Mouse (Mus musculus) bone marrow, adult 2 months (tissue): ENCODE data around the gene Lect2. TPM values are rescaled to one million over a fixed set of nuclear protein-coding genes. Genes with fewer than 3 reads are reported as not detected.

Experiments used
- H3K27ac ChIP-seq: fragments of 200-500 bp; 2 replicates; pipeline ENCODE4 v1.5.1; 2012; ENCODE audit warnings: low read depth, mild to moderate bottlenecking, control low read depth, inconsistent platforms, low read length; ENCODE audit not compliant: control insufficient read depth, poor library complexity, insufficient read depth
- H3K4me1 ChIP-seq: fragments of 200-500 bp; 2 replicates; pipeline ENCODE4 v1.6.1; 2011; ENCODE audit warnings: low read length; ENCODE audit not compliant: control insufficient read depth, insufficient read depth
- H3K4me3 ChIP-seq: fragments of 200-500 bp; replicated peaks from 2 replicates; pipeline ENCODE3; 2011; ENCODE audit warnings: mild to moderate bottlenecking, low read depth, low read length, control low read depth; ENCODE audit not compliant: control insufficient read depth
- CTCF ChIP-seq: fragments of 200-500 bp; IDR thresholded peaks from 2 replicates; pipeline ENCODE4 v1.5.1; 2011; ENCODE audit warnings: low read length, control low read depth; ENCODE audit not compliant: control insufficient read depth, insufficient read depth
- POLR2A ChIP-seq: fragments of 200-500 bp; IDR thresholded peaks from 2 replicates; pipeline ENCODE4 v1.6.1; 2011; ENCODE audit warnings: low read depth, mild to moderate bottlenecking, control low read depth, low read length, borderline replicate concordance; ENCODE audit not compliant: control insufficient read depth
- WGBS: fragments of 180-500 bp; shearing (Covaris S2); methylation state at CpG from one replicate; pipeline ENCODE4 v1.1.7; 2018; 5-methylcytosine and 5-hydroxymethylcytosine counted together
- polyA plus RNA-seq: library from polyadenylated mRNA; stranded (reverse); fragments of >200 nt; gene quantifications from 2 replicates; pipeline ENCODE4 v1.2.4, GENCODE M21; 2011; ENCODE audit warnings: low replicate concordance; ENCODE audit not compliant: missing spikeins, insufficient read depth, insufficient read length

Gene Lect2
- polyA plus RNA-seq, 1 experiment, result not detected

DNA sequence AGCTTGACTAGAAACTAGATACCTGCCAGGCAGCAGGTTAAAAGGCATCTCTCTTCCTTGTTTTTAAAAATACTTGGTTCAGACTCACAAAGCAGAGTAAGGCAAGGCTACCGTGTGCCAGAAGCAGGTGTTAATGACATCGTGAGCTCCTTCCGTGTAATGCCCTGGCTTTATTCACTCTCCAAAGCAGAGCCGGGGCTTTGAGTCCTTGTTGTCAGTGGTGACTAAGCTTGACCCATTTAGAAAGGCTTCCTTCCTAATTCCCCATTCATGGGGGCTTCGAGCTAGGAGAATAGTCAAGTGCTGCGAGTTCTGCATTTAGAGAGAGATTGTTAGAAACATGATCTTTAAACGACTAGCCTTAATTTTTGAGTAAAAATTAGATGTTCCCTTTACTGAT, 31.5 kb downstream of the Lect2 start:
- no peak for TF ChIP-seq CTCF
- TF ChIP-seq POLR2A, result no peak
- 47% methylated on average over 7 of the region's 7 CpGs for WGBS

DNA sequence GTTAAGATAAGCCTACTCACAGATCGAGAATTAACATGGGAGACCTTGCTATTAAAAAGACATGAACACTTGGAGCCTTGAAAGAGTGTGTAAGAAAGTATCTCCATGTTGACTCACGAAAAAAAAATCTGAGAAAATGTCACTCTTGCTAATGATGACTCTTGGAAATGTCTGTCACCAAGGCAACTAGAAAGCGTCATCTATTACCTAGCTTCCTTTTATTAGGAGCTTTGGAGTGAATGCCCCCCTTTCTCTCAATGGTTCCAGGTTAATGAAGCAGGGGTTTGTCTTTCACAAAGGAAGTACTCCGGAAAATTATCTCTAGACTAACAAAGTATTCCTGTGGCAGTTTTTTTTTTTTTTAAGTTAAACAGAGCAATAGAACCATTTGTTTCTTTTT, 32.0 kb downstream of the Lect2 start:
- no peak overlapping the region for H3K4me3 ChIP-seq
- H3K4me1 ChIP-seq, result no peaks in the 10 kb centered on the region
- WGBS, result 74% methylated on average over 4 of the region's 4 CpGs
- no peak overlapping the region for H3K27ac ChIP-seq
- TF ChIP-seq CTCF (no peak), POLR2A (no peak)

More for the DNA sequence above, 31.5 kb downstream of the Lect2 start:
- H3K4me3 ChIP-seq, result no peak overlapping the region
- no peaks in the 10 kb centered on the region for H3K4me1 ChIP-seq
- no peak overlapping the region for H3K27ac ChIP-seq

DNA sequence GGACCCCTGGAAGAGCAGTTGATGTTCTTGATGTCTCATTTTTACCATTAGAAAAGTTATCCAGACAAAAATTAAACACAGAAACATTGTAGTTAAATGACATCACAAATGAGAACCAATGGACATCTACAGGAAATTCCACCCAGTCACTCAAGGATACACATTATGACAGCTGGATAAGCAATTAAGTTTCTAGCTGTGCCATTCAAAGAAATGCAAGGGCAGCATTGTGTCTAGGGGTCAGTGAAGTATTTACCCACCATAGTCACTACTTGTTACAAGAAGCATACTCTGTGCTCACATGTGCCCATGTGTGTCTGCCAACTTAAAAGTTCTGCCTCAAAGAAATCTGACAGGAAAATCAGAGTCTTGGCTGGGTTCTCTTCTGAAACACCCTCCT, 34.7 kb downstream of the Lect2 start:
- TF ChIP-seq POLR2A, result no peak
- TF ChIP-seq CTCF, result no peak
- Histone ChIP-seq H3K4me3 (no peak overlapping the region), H3K27ac (no peak overlapping the region), H3K4me1 (no peaks in the 10 kb centered on the region)

DNA sequence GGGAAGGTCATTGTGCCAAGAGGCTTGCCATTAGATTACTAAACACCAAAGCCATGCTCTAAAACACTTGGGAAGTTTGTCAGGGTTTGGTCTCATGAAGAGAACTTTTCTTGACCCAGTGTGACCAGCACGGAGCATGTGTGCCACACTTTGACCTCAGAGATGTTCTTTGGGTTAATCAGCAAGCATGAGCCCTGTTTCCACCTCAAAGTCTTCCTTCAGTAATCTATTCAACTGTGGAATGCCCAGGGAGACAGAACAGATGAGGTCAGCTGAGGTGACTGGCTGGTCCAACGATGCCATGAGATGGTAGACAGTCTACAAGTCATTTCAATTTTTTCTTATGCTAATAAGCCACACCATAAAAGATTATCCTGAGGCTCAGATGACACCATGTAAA, 38.5 kb downstream of the Lect2 start:
- Histone ChIP-seq H3K4me3 (no peak overlapping the region), H3K27ac (no peak overlapping the region), H3K4me1 (no peaks in the 10 kb centered on the region)
- 79% methylated on average over 2 of the region's 2 CpGs for WGBS
- TF ChIP-seq CTCF (no peak), POLR2A (no peak)

DNA sequence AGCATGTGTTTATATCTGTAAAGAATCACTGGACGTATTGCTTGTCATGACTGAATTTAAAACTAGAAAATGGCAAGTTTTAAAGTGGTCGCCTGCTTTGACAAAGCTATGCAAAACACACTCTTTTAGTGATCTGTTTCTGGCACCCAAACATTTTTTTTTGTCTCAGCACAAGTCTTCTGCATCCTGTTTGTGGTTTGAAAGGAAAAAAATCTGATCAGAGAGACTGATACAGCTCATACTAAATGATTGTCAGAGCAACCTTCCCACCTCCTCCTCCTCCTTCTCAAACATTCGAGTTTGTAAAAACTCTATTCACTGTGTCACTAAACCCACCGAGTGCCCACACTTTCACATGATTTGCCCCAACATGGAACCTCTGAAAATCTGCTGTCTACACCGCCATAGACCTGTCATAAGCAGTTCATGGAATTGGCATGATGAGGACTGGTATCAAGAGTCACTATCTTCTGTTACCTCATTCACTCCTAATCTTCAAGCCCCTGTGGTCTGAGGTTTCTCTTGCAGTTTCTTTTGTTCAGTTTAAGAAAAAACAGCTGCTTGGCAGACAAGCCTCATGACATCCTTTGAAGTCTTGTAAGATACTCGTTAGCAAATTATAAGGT, 41.3 kb downstream of the Lect2 start:
- H3K4me3 ChIP-seq, result no peak overlapping the region
- WGBS, result 17% methylated on average over 6 of the region's 6 CpGs
- TF ChIP-seq POLR2A, result no peak
- H3K27ac ChIP-seq, result no peak overlapping the region
- no peaks in the 10 kb centered on the region; the same call in 1 of the 2 replicates for H3K4me1 ChIP-seq

DNA sequence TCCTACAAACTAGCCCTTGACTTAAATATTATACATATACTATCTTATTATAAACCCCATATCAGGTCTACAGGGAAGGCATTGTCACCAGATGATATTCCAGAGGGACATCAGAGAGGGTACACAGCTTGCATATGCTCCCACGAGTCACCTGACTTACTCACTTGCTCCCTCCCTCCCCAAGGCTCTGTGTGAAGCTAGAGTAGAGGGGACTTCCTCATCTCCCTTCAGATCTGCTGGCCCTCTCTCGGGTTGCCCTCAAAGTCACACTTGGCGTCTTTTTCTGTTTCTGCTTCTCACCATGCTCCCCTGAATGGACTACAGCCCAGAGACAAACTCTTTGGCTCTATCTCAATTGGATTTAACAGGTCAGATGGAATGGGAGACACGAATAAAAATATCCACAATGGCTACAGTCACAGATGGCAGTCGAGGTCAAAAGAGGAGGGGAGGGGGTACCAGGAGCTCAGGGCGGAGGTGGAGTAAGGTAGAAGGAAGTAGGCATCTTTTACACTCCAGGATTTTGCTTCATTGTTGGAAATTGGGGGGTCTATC, 46.4 kb downstream of the Lect2 start:
- Histone ChIP-seq H3K4me1 (no peaks in the 10 kb centered on the region; the same call in 1 of the 2 replicates), H3K27ac (no peak overlapping the region), H3K4me3 (no peak overlapping the region)
- WGBS, result 18% methylated on average over 6 of the region's 6 CpGs
- TF ChIP-seq POLR2A, result no peak
- no peak for TF ChIP-seq CTCF

DNA sequence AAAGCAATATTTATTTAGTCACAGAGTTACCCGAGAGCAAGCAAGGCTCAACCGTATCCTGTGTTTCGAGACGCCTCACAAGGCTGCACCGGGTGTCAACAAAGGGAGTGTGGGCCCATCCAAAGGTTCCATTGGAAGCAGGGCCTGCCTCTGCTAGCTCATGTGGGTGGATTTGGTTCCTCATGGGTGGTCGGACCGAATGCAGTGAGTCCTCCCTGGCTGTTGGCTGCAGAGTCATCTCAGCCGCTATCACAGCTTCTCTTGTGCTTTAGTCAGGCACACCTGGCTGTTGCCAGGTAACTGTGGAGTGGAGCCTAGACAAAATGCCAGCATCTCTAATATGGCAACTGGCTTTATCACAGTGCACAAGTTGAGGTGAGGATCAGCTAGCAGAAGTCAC, 47.7 kb downstream of the Lect2 start:
- TF ChIP-seq CTCF (no peak), POLR2A (no peak)
- Histone ChIP-seq H3K4me1 (no peaks in the 10 kb centered on the region; the same call in 1 of the 2 replicates), H3K27ac (no peak overlapping the region), H3K4me3 (no peak overlapping the region)
- WGBS, result 88% methylated on average over 8 of the region's 8 CpGs

DNA sequence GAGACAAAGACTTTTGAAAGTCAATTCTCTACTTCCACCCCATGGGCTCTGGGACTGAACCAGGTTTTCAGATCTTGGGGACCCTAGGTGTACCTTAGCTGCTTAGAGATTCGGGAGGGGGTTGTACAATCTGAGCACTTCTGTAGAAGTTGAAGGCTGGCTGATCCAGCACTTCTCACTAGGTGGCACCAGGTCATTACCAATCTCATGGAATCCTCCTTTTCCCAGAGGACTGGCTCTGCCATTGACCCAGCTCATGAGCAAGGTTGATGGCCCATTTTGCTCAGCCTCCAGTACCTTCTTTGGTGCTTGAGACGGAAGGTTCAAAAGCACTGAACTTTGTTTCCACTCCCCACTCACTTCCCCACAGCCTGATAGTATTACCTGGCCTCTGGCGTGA, 48.2 kb downstream of the Lect2 start:
- WGBS, result 75% methylated on average over 3 of the region's 3 CpGs
- Histone ChIP-seq H3K4me3 (no peak overlapping the region), H3K4me1 (no peaks in the 10 kb centered on the region; the same call in 1 of the 2 replicates), H3K27ac (no peak overlapping the region)
- TF ChIP-seq CTCF, result no peak
- no peak for TF ChIP-seq POLR2A

DNA sequence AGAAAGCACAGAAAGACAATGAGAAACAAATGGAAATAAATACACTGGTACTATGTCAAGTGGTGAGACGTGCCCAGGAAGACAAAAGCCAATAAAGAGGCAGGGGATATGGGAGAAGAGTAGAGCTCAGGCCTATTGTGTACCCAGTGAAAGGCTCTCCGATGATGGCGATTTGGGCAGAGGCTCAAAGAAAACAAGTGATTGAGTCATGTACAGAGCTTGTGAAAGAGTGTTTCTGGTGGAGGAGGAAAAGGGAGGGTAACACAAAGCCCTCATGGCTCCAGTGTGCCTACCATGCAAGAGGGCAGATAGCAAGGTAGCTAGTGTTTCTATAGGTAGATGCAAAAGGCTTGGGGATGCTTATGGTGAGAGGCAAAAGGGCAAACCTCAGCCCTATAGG, 53.9 kb downstream of the Lect2 start:
- WGBS, result 67% methylated on average over 3 of the region's 3 CpGs
- Histone ChIP-seq H3K27ac (no peak overlapping the region), H3K4me1 (no peaks in the 10 kb centered on the region), H3K4me3 (no peak overlapping the region)
- TF ChIP-seq POLR2A (no peak), CTCF (no peak)

Other genes with a start within 250 kb of the Lect2 start
- not detected in 2 replicates for gene Gm3045, start 121.9 kb downstream of the Lect2 start, polyA plus RNA-seq
- 0.45 TPM in 1 of 2 replicates, not detected in the other for gene Slc25a48, start 110.1 kb downstream of the Lect2 start, polyA plus RNA-seq
- gene Il9, start 66.3 kb downstream of the Lect2 start, polyA plus RNA-seq, result not detected in 2 replicates
- not detected in 2 replicates for gene Fbxl21, start 26.0 kb downstream of the Lect2 start, polyA plus RNA-seq
- 18.7 and 49.4 TPM in 2 replicates for gene Tgfbi, start 61.0 kb upstream of the Lect2 start, polyA plus RNA-seq
- gene Smad5, start 154.5 kb upstream of the Lect2 start, polyA plus RNA-seq, result 8.2 and 14.8 TPM in 2 replicates
- gene Gm45623, start 205.3 kb upstream of the Lect2 start, polyA plus RNA-seq, result not detected in 2 replicates